Mouse (Mus musculus) heart, adult 2 months (tissue): ENCODE results near the gene Kdm1a. TPM values are rescaled to one million over a fixed set of nuclear protein-coding genes. Genes with fewer than 3 reads are reported as not detected.
A peak's percentile ranks its signal among the peaks of the same experiment; 100 is the strongest.

Source experiments
- DNase-seq, 2 experiments: peaks; one replicate each; pipeline ENCODE4 v3.0.0; 2021
- H3K27ac ChIP-seq: fragments of 200-600 bp; 2 replicates; pipeline ENCODE4 v1.8.1; 2022
- H3K27me3 ChIP-seq: fragments of 200-500 bp; 2 replicates; pipeline ENCODE4 v1.6.1; 2012; ENCODE audit warnings: mild to moderate bottlenecking, low read length, inconsistent platforms, mixed read lengths; ENCODE audit not compliant: control insufficient read depth, insufficient read depth
- H3K36me3 ChIP-seq: fragments of 200-500 bp; 2 replicates; pipeline ENCODE4 v1.6.1; 2012; ENCODE audit warnings: low read length, inconsistent platforms; ENCODE audit not compliant: control insufficient read depth, insufficient read depth
- H3K4me1 ChIP-seq: fragments of 200-500 bp; 2 replicates; pipeline ENCODE4 v1.6.1; 2011; ENCODE audit warnings: low read length; ENCODE audit not compliant: control insufficient read depth, insufficient read depth
- H3K4me3 ChIP-seq: fragments of 200-600 bp; 2 replicates; pipeline ENCODE4 v1.8.1; 2022
- H3K79me2 ChIP-seq: fragments of 200-500 bp; replicated peaks from 2 replicates; pipeline ENCODE4 v1.6.1; 2012; ENCODE audit warnings: mild to moderate bottlenecking, inconsistent platforms, low read length, moderate library complexity, mixed read lengths; ENCODE audit not compliant: control insufficient read depth, insufficient read depth
- H3K9ac ChIP-seq: fragments of 200-500 bp; 2 replicates; pipeline ENCODE4 v1.6.1; 2012; ENCODE audit warnings: low read depth, mild to moderate bottlenecking, control low read depth, inconsistent platforms, low read length, mixed read lengths
- CTCF ChIP-seq: fragments of 200-600 bp; IDR thresholded peaks from 2 replicates; pipeline ENCODE4 v1.8.1; 2022; ENCODE audit warnings: antibody characterized with exemption, mild to moderate bottlenecking, moderate library complexity
- EP300 ChIP-seq: fragments of 200-500 bp; IDR thresholded peaks from 2 replicates; pipeline ENCODE4 v1.6.1; 2011; ENCODE audit warnings: low read depth, low read length, control low read depth; ENCODE audit not compliant: insufficient read depth
- POLR2A ChIP-seq: fragments of 200-500 bp; IDR thresholded peaks from 2 replicates; pipeline ENCODE4 v1.6.1; 2011; ENCODE audit warnings: mild to moderate bottlenecking, low read depth, low read length, control low read depth; ENCODE audit not compliant: insufficient read depth
- WGBS: fragments of 180-500 bp; shearing (Covaris S2); methylation state at CpG from one replicate; pipeline ENCODE4 v1.1.7; 2018; 5-methylcytosine and 5-hydroxymethylcytosine counted together
- intact Hi-C: fragments of 180-260 bp; cut with DNase I; formaldehyde crosslinking; loops from one replicate; pipeline ENCODE4 v1.15.1; 2025
- long read RNA-seq: library from polyadenylated mRNA; stranded (forward); transcript quantifications from one replicate; pipeline ENCODE4 v2.0.0, GENCODE M21; 2021
- polyA plus RNA-seq: library from polyadenylated mRNA; depleted of rRNA; stranded (reverse); fragments of >200 nt; gene quantifications from 2 replicates; pipeline ENCODE4 v1.2.3, GENCODE M21; 2012; rRNA removed
- total RNA-seq, 2 experiments: library from RNA; stranded (reverse); gene quantifications; 2 replicates each; pipeline ENCODE4 v1.2.3; 2021

Kdm1a gene
- total RNA-seq (10 to 100 TPM; 27.0 to 27.1 TPM), polyA plus RNA-seq (18.7 and 28.1 TPM in 2 replicates)
- long read RNA-seq, transcript Kdm1a-202 (20 exons, 3,028 nt) = major isoform, 35 of 62 reads
- long read RNA-seq, transcript Kdm1a-203 (19 exons, 3,008 nt) = minor isoform, 22 of 62 reads
- long read RNA-seq, partial matches to known transcripts = 2 of 62 reads
- long read RNA-seq, other reads (novel, unspliced or antisense) = 3 of 62 reads

- DNase-seq = peak; percentile 95 to 98
- H3K4me1 ChIP-seq = peaks cover 1% of the 10 kb centered on the region; the same call in 1 of the 2 replicates
- WGBS = under 1% methylated on average over 45 of the region's 45 CpGs
- peak within 1 kb of the TSS; percentile 82 for H3K4me3 ChIP-seq
- peak; percentile 98 for TF ChIP-seq CTCF
- TF ChIP-seq EP300 = peak; percentile 86
- TF ChIP-seq POLR2A = peak; percentile 81
- peaks cover 7% of the 10 kb centered on the region for H3K79me2 ChIP-seq
- H3K27me3 ChIP-seq = no peaks in the 10 kb centered on the region
- H3K27ac ChIP-seq = peak within 1 kb of the TSS; percentile 71
- H3K9ac ChIP-seq = peak within 1 kb of the TSS; percentile 99
- H3K36me3 ChIP-seq = peaks cover 6% of the 10 kb centered on the region
- intact Hi-C loops = loop anchor here (2.0 to 5.0 kb wide), 3 partner anchors 75 to 550 kb away; partner anchors contain the start of gene Rpl11
These were observed at the start of gene Kdm1a for GRCm38 (mm10) chr4:136602568-136602967. Gene Kdm1a (minus strand): TSS chr4:136602723.

GRCm38 (mm10) chr4:136651882-136652527 is 49.5 kb upstream of the Kdm1a start:
- no peak for DNase-seq
- intact Hi-C loops = loop anchor here (2.0 kb wide), 1 partner anchor 421 kb away; no protein-coding TSS in a partner anchor
- Histone ChIP-seq H3K36me3 (no peaks in the 10 kb centered on the region), H3K27me3 (no peaks in the 10 kb centered on the region), H3K27ac (no peak overlapping the region), H3K79me2 (no peaks in the 10 kb centered on the region), H3K4me1 (no peaks in the 10 kb centered on the region), H3K9ac (no peak overlapping the region), H3K4me3 (no peak overlapping the region)
- WGBS = 79% methylated on average over 13 of the region's 13 CpGs
- TF ChIP-seq POLR2A (no peak), CTCF (no peak), EP300 (no peak)

- intact Hi-C loops = loop anchor here (2.0 kb wide), 1 partner anchor 421 kb away; no protein-coding TSS in a partner anchor
- Histone ChIP-seq H3K79me2 (no peaks in the 10 kb centered on the region), H3K4me3 (no peak overlapping the region), H3K27me3 (no peaks in the 10 kb centered on the region), H3K27ac (no peak overlapping the region), H3K9ac (no peak overlapping the region), H3K4me1 (no peaks in the 10 kb centered on the region), H3K36me3 (no peaks in the 10 kb centered on the region)
- 72% methylated on average over 3 of the region's 3 CpGs for WGBS
- DNase-seq = peak in 1 of 2 experiments; percentile 34
- TF ChIP-seq POLR2A = no peak
- peak; percentile 92 for TF ChIP-seq CTCF
These were observed 48.9 kb upstream of the Kdm1a start for GRCm38 (mm10) chr4:136651357-136651811.

- Histone ChIP-seq H3K27me3 (no peaks in the 10 kb centered on the region), H3K9ac (no peak overlapping the region), H3K4me3 (no peak overlapping the region), H3K36me3 (no peaks in the 10 kb centered on the region), H3K4me1 (no peaks in the 10 kb centered on the region), H3K79me2 (no peaks in the 10 kb centered on the region), H3K27ac (no peak overlapping the region)
- DNase-seq = no peak
- intact Hi-C loops = loop anchor here (2.0 kb wide), 1 partner anchor 423 kb away; no protein-coding TSS in a partner anchor
- TF ChIP-seq EP300 (no peak), CTCF (no peak), POLR2A (no peak)
- 85% methylated on average over 8 of the region's 8 CpGs for WGBS
These were observed 47.7 kb upstream of the Kdm1a start for GRCm38 (mm10) chr4:136650261-136650660.

GRCm38 (mm10) chr4:136649480-136650196 is 47.1 kb upstream of the Kdm1a start:
- TF ChIP-seq EP300 (no peak), CTCF (no peak), POLR2A (no peak)
- H3K4me3 ChIP-seq = no peak overlapping the region
- no peaks in the 10 kb centered on the region for H3K27me3 ChIP-seq
- no peaks in the 10 kb centered on the region for H3K79me2 ChIP-seq
- no peaks in the 10 kb centered on the region for H3K36me3 ChIP-seq
- H3K4me1 ChIP-seq = no peaks in the 10 kb centered on the region
- no peak for DNase-seq
- intact Hi-C loops = loop anchor here (1.0 to 2.0 kb wide), 2 partner anchors 192 to 423 kb away; no protein-coding TSS in a partner anchor
- H3K9ac ChIP-seq = no peak overlapping the region
- 34% methylated on average over 13 of the region's 13 CpGs for WGBS
- H3K27ac ChIP-seq = no peak overlapping the region
